Mouse (Mus musculus): ENCODE measurements around the gene Slc24a4. TPM values are rescaled to one million over a fixed set of nuclear protein-coding genes. Genes with fewer than 3 reads are reported as not detected.
A peak's percentile ranks its signal among the peaks of the same experiment; 100 is the strongest.

Gene Slc24a4
- total and polyA plus RNA-seq, 2 experiments = not detected

DNA sequence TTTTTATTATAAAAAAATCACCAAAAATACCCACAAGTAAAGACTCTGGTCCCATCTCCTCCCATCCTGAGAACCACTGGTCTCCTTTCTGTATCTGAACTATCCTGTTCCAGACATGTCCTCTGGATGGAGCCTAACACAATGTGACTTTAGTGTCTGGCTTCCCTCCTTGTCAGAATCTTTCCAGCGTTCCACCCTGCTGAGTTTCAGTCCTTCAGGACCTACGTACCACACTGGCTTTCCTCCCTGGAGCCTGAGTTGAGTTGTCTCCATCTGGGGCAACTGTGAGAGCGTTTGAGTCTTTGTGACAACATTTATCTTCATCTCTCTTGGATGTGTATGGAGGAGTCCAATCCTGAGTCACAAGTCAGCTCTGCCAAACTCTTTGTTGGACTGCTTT, 123.5 kb downstream of the Slc24a4 start:
- H3K79me2 ChIP-seq (ENCODE audit: control insufficient read depth, insufficient read depth, low read length) = no peaks in the 10 kb centered on the region
- H3K9ac ChIP-seq (ENCODE audit: low read depth, low read length) = no peak overlapping the region
- no peak overlapping the region for H3K4me3 ChIP-seq (ENCODE audit: insufficient read depth, low read depth, low read length)
- no peaks in the 10 kb centered on the region; the same call in 1 of the 2 replicates for H3K4me1 ChIP-seq (ENCODE audit: control insufficient read depth, insufficient read depth, low read length)
- no peaks in the 10 kb centered on the region; the same call in 1 of the 2 replicates for H3K27me3 ChIP-seq (ENCODE audit: control insufficient read depth, insufficient read depth, low read length)
- 67% methylated on average over 3 of the region's 3 CpGs for WGBS
- no peak for TF ChIP-seq POLR2A (IDR thresholded peaks at IDR 0.05; ENCODE audit: extremely low read depth, insufficient read depth, low read length)
- peak; percentile 11; the same call in 1 of the 2 replicates for TF ChIP-seq CTCF (IDR thresholded peaks at IDR 0.05; ENCODE audit: low read depth, low read length)
- no peak overlapping the region for H3K27ac ChIP-seq (replicated peaks; ENCODE audit: insufficient read depth, low read depth, low read length)
- H3K36me3 ChIP-seq (ENCODE audit: control insufficient read depth, insufficient read depth, low read length) = no peaks in the 10 kb centered on the region
- DNase-seq (ENCODE audit: extremely low read depth, low read depth, low spot score) = no peak

DNA sequence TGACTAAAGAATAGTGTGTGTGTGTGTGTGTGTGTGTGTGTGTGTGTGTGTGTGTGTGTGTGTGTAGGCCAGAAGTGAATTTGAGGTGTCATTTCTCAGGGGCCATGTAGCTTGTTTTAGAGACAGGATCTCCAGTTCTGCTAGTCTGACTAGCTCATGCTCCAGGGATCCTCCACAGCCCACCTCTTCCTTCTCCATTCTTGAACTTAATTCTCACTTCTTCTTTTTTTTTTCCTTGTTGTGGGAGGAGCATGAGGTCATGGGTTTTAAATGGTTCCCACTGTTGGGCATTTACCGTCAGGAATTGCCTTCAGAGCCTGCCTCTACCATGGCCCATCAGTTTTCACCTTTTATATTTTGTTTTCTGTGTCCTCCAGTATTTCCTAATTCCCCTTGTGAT, 124.0 kb downstream of the Slc24a4 start:
- 88% methylated on average over 1 of the region's 1 CpGs for WGBS
- TF ChIP-seq POLR2A (IDR thresholded peaks at IDR 0.05; ENCODE audit: extremely low read depth, insufficient read depth, low read length) = no peak
- no peak for TF ChIP-seq CTCF (IDR thresholded peaks at IDR 0.05; ENCODE audit: low read depth, low read length)
- Histone ChIP-seq H3K4me1 (ENCODE audit: control insufficient read depth, insufficient read depth, low read length) (no peaks in the 10 kb centered on the region; the same call in 1 of the 2 replicates), H3K9ac (ENCODE audit: low read depth, low read length) (no peak overlapping the region), H3K36me3 (ENCODE audit: control insufficient read depth, insufficient read depth, low read length) (no peaks in the 10 kb centered on the region), H3K27me3 (ENCODE audit: control insufficient read depth, insufficient read depth, low read length) (no peaks in the 10 kb centered on the region; the same call in 1 of the 2 replicates), H3K27ac (replicated peaks; ENCODE audit: insufficient read depth, low read depth, low read length) (no peak overlapping the region), H3K4me3 (ENCODE audit: insufficient read depth, low read depth, low read length) (no peak overlapping the region), H3K79me2 (ENCODE audit: control insufficient read depth, insufficient read depth, low read length) (no peaks in the 10 kb centered on the region)
- DNase-seq (ENCODE audit: extremely low read depth, low read depth, low spot score) = no peak

DNA sequence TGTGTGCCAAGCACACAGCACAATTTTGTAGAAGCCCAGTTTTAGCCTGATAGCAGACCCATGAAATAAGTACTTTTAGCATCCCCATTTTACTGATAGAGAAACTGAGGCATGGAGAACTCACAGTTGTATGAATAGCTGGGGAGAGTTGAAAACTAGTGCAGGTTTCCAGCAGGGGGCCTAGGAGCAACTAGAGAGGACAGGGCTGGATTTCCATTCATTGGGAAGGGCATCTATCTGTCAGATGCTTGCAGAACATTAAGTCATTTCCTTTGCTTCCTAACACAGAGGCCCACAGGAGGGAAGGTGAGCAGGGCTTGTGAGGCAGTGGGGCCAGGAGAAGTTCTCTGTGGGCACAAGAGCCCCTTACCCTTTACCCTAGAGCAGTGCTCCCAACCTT, 126.5 kb downstream of the Slc24a4 start:
- DNase-seq (ENCODE audit: extremely low read depth, low read depth, low spot score) = peak; percentile 14
- peak; percentile 15; the same call in 1 of the 2 replicates for TF ChIP-seq CTCF (IDR thresholded peaks at IDR 0.05; ENCODE audit: low read depth, low read length)
- TF ChIP-seq POLR2A (IDR thresholded peaks at IDR 0.05; ENCODE audit: extremely low read depth, insufficient read depth, low read length) = no peak
- no peak overlapping the region for H3K4me3 ChIP-seq (ENCODE audit: insufficient read depth, low read depth, low read length)
- no peaks in the 10 kb centered on the region for H3K36me3 ChIP-seq (ENCODE audit: control insufficient read depth, insufficient read depth, low read length)
- no peaks in the 10 kb centered on the region; the same call in 1 of the 2 replicates for H3K27me3 ChIP-seq (ENCODE audit: control insufficient read depth, insufficient read depth, low read length)
- no peaks in the 10 kb centered on the region for H3K79me2 ChIP-seq (ENCODE audit: control insufficient read depth, insufficient read depth, low read length)
- no peak overlapping the region for H3K27ac ChIP-seq (replicated peaks; ENCODE audit: insufficient read depth, low read depth, low read length)
- H3K4me1 ChIP-seq (ENCODE audit: control insufficient read depth, insufficient read depth, low read length) = no peaks in the 10 kb centered on the region; the same call in 1 of the 2 replicates
- no peak overlapping the region for H3K9ac ChIP-seq (ENCODE audit: low read depth, low read length)

DNA sequence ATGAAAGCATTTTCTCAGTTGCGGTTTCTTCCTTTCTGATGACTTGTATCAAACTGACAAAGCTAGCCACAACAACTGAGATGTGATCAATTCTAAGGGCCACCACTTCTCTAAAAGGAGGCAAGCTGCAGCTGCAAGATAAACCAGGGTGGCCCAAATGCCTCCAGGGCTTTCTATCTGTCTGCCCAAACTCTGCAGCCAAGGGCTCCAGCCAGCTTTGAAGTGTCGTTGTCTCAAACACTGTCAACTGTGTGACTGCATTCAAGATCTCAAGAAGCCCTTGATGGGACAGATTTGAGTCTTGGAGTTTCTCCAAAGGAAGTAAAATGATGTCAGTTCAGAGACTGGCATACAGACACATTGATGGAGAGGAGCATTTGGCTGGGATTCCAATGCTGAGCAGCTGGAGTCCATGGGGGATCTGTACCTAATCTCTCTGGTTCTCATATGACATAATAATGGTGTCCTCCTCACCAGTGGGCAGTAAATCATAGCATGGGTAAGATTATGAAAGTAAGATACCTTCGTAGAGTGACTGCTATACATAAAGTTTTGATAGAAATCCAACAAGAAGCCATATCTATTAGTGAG, 130.1 kb downstream of the Slc24a4 start:
- Histone ChIP-seq H3K4me1 (ENCODE audit: control insufficient read depth, insufficient read depth, low read length) (no peaks in the 10 kb centered on the region; the same call in none of the 2 replicates), H3K9ac (ENCODE audit: low read depth, low read length) (no peak overlapping the region), H3K79me2 (ENCODE audit: control insufficient read depth, insufficient read depth, low read length) (no peaks in the 10 kb centered on the region), H3K36me3 (ENCODE audit: control insufficient read depth, insufficient read depth, low read length) (no peaks in the 10 kb centered on the region), H3K4me3 (ENCODE audit: insufficient read depth, low read depth, low read length) (no peak overlapping the region), H3K27me3 (ENCODE audit: control insufficient read depth, insufficient read depth, low read length) (no peaks in the 10 kb centered on the region), H3K27ac (replicated peaks; ENCODE audit: insufficient read depth, low read depth, low read length) (no peak overlapping the region)
- DNase-seq (ENCODE audit: extremely low read depth, low read depth, low spot score) = no peak
- 92% methylated on average over 3 of the region's 3 CpGs for WGBS
- TF ChIP-seq POLR2A (IDR thresholded peaks at IDR 0.05; ENCODE audit: extremely low read depth, insufficient read depth, low read length) (no peak), CTCF (IDR thresholded peaks at IDR 0.05; ENCODE audit: low read depth, low read length) (no peak)

DNA sequence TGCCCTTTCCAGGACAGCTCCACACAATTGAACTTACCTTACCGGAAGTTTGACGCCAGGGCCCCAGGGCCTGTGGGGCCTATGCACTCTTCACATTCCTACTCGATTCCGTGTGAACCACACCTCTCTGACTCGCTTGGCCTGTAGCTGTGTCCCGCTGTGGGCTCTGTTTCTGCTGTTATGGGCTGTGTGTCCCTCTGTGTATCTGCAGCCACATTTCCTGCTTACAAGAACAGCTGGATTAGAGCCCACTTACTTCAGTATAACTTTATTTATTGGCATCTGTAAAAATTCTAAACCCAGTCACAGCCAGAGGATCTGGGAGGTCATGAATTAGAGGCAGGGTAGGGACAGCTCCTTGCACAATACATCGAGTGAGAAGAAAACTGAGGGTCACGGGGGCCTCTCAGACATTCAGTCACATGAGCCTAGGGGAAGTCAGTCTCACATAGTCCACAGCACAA, 133.4 kb downstream of the Slc24a4 start:
- Histone ChIP-seq H3K9ac (ENCODE audit: low read depth, low read length) (no peak overlapping the region), H3K27me3 (ENCODE audit: control insufficient read depth, insufficient read depth, low read length) (no peaks in the 10 kb centered on the region), H3K27ac (replicated peaks; ENCODE audit: insufficient read depth, low read depth, low read length) (no peak overlapping the region), H3K36me3 (ENCODE audit: control insufficient read depth, insufficient read depth, low read length) (no peaks in the 10 kb centered on the region), H3K4me3 (ENCODE audit: insufficient read depth, low read depth, low read length) (no peak overlapping the region), H3K79me2 (ENCODE audit: control insufficient read depth, insufficient read depth, low read length) (no peaks in the 10 kb centered on the region), H3K4me1 (ENCODE audit: control insufficient read depth, insufficient read depth, low read length) (no peaks in the 10 kb centered on the region; the same call in 1 of the 2 replicates)
- WGBS = 50% methylated on average over 8 of the region's 8 CpGs
- TF ChIP-seq POLR2A (IDR thresholded peaks at IDR 0.05; ENCODE audit: extremely low read depth, insufficient read depth, low read length) (no peak), CTCF (IDR thresholded peaks at IDR 0.05; ENCODE audit: low read depth, low read length) (no peak)
- DNase-seq (ENCODE audit: extremely low read depth, low read depth, low spot score) = no peak

DNA sequence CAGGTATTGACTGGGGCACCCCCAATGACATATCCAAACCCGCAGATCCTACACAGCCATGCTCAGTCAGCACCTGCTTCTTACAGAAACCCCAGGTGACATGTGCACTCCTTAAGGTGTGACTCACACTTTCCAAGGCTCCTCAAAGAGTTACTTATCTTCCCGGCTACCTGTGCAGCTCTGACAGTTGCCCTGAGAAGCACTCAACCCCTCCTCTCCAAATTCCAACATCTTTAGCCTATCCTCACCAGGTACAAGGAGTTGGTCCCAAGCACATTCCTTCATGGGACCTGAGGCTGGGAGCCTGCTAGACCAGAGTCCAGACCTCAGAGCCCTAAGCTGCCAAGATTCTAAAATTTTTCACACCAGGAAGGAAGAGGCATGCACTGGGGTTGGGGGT, 134.3 kb downstream of the Slc24a4 start:
- TF ChIP-seq POLR2A (IDR thresholded peaks at IDR 0.05; ENCODE audit: extremely low read depth, insufficient read depth, low read length) = no peak
- TF ChIP-seq CTCF (IDR thresholded peaks at IDR 0.05; ENCODE audit: low read depth, low read length) = no peak
- no peaks in the 10 kb centered on the region for H3K36me3 ChIP-seq (ENCODE audit: control insufficient read depth, insufficient read depth, low read length)
- no peak for DNase-seq (ENCODE audit: extremely low read depth, low read depth, low spot score)
- H3K4me1 ChIP-seq (ENCODE audit: control insufficient read depth, insufficient read depth, low read length) = no peaks in the 10 kb centered on the region; the same call in 1 of the 2 replicates
- no peaks in the 10 kb centered on the region for H3K27me3 ChIP-seq (ENCODE audit: control insufficient read depth, insufficient read depth, low read length)
- H3K4me3 ChIP-seq (ENCODE audit: insufficient read depth, low read depth, low read length) = no peak overlapping the region
- WGBS = 97% methylated on average over 2 of the region's 2 CpGs
- H3K27ac ChIP-seq (replicated peaks; ENCODE audit: insufficient read depth, low read depth, low read length) = no peak overlapping the region
- H3K79me2 ChIP-seq (ENCODE audit: control insufficient read depth, insufficient read depth, low read length) = no peaks in the 10 kb centered on the region
- no peak overlapping the region for H3K9ac ChIP-seq (ENCODE audit: low read depth, low read length)
